Mouse (Mus musculus) megakaryocyte, embryonic 14.5 days (primary cell): ENCODE data around the gene Ppp1r9a. TPM values are rescaled to one million over a fixed set of nuclear protein-coding genes. Genes with fewer than 3 reads are reported as not detected.

Experiments used
- H3K27me3 ChIP-seq: replicated peaks from 2 replicates; pipeline ENCODE3; 2012; ENCODE audit warnings: inconsistent platforms
- H3K36me3 ChIP-seq: replicated peaks from 2 replicates; pipeline ENCODE3; 2012; ENCODE audit warnings: low read length, inconsistent platforms, mixed read lengths
- H3K4me1 ChIP-seq: 2 replicates; pipeline ENCODE4 v1.6.1; 2012; ENCODE audit warnings: inconsistent platforms
- H3K4me3 ChIP-seq: replicated peaks from 2 replicates; pipeline ENCODE3; 2012; ENCODE audit warnings: moderate library complexity, mild to moderate bottlenecking, inconsistent platforms
- H3K9me3 ChIP-seq: 2 replicates; pipeline ENCODE4 v1.6.1; 2012; ENCODE audit warnings: inconsistent platforms
- FLI1 ChIP-seq: IDR thresholded peaks from 2 replicates; pipeline ENCODE4 v1.6.1; 2012; ENCODE audit warnings: low read length, inconsistent platforms, mixed read lengths
- GATA1 ChIP-seq: IDR thresholded peaks from 3 replicates; pipeline ENCODE4 v1.6.1; 2012; ENCODE audit warnings: mixed read lengths, low read length, inconsistent platforms, borderline replicate concordance
- polyA plus RNA-seq: library from polyadenylated mRNA; stranded (reverse); fragments of >175 nt; gene quantifications from 2 replicates; pipeline ENCODE4 v1.2.3, GENCODE M21; 2012; ENCODE audit warnings: low replicate concordance; ENCODE audit not compliant: insufficient read depth

Gene Ppp1r9a
- polyA plus RNA-seq, 1 experiment, result 2.5 TPM

- no peak overlapping the region for H3K4me3 ChIP-seq
- H3K27me3 ChIP-seq, result peaks cover 1% of the 10 kb centered on the region
- H3K9me3 ChIP-seq, result no peaks in the 10 kb centered on the region
- H3K4me1 ChIP-seq, result peaks cover 42% of the 10 kb centered on the region
- H3K36me3 ChIP-seq, result no peaks in the 10 kb centered on the region
- TF ChIP-seq GATA1, result no peak
- TF ChIP-seq FLI1, result no peak
These were observed 47.0 kb downstream of the Ppp1r9a start for GRCm38 (mm10) chr6:4949701-4950100.

GRCm38 (mm10) chr6:4953028-4953719 is 50.5 kb downstream of the Ppp1r9a start:
- Histone ChIP-seq H3K27me3 (peaks cover 1% of the 10 kb centered on the region), H3K36me3 (no peaks in the 10 kb centered on the region), H3K4me3 (no peak overlapping the region), H3K4me1 (peaks cover 32% of the 10 kb centered on the region), H3K9me3 (no peaks in the 10 kb centered on the region)
- TF ChIP-seq GATA1, result no peak
- TF ChIP-seq FLI1, result no peak

GRCm38 (mm10) chr6:4956651-4957050 is 53.9 kb downstream of the Ppp1r9a start:
- Histone ChIP-seq H3K4me3 (no peak overlapping the region), H3K36me3 (no peaks in the 10 kb centered on the region), H3K9me3 (no peaks in the 10 kb centered on the region), H3K27me3 (peaks cover 1% of the 10 kb centered on the region), H3K4me1 (peaks cover 12% of the 10 kb centered on the region; the same call in 1 of the 2 replicates)
- TF ChIP-seq FLI1 (no peak), GATA1 (no peak)

- no peaks in the 10 kb centered on the region for H3K27me3 ChIP-seq
These were observed 59.5 kb downstream of the Ppp1r9a start for GRCm38 (mm10) chr6:4962197-4962596.

GRCm38 (mm10) chr6:4963049-4963448 is 60.3 kb downstream of the Ppp1r9a start:
- TF ChIP-seq FLI1 (no peak), GATA1 (no peak)
- no peaks in the 10 kb centered on the region for H3K27me3 ChIP-seq
- no peaks in the 10 kb centered on the region for H3K9me3 ChIP-seq
- H3K36me3 ChIP-seq, result no peaks in the 10 kb centered on the region
- no peaks in the 10 kb centered on the region for H3K4me1 ChIP-seq
- no peak overlapping the region for H3K4me3 ChIP-seq

More at GRCm38 (mm10) chr6:4962197-4962596, 59.5 kb downstream of the Ppp1r9a start:
- H3K4me3 ChIP-seq, result no peak overlapping the region
- no peaks in the 10 kb centered on the region for H3K9me3 ChIP-seq
- TF ChIP-seq GATA1, result no peak
- no peak for TF ChIP-seq FLI1
- no peaks in the 10 kb centered on the region for H3K36me3 ChIP-seq
- no peaks in the 10 kb centered on the region for H3K4me1 ChIP-seq

- no peaks in the 10 kb centered on the region for H3K27me3 ChIP-seq
- H3K4me3 ChIP-seq, result no peak overlapping the region
- no peaks in the 10 kb centered on the region for H3K9me3 ChIP-seq
- H3K36me3 ChIP-seq, result no peaks in the 10 kb centered on the region
- no peaks in the 10 kb centered on the region for H3K4me1 ChIP-seq
- TF ChIP-seq FLI1, result no peak
- no peak for TF ChIP-seq GATA1
These were observed 64.5 kb downstream of the Ppp1r9a start for GRCm38 (mm10) chr6:4967236-4967635.

- TF ChIP-seq GATA1 (no peak), FLI1 (no peak)
- no peak overlapping the region for H3K4me3 ChIP-seq
- no peaks in the 10 kb centered on the region for H3K36me3 ChIP-seq
- no peaks in the 10 kb centered on the region for H3K9me3 ChIP-seq
- no peaks in the 10 kb centered on the region for H3K4me1 ChIP-seq
- H3K27me3 ChIP-seq, result no peaks in the 10 kb centered on the region
These were observed 68.5 kb downstream of the Ppp1r9a start for GRCm38 (mm10) chr6:4971229-4971628.

GRCm38 (mm10) chr6:4972808-4973207 is 70.1 kb downstream of the Ppp1r9a start:
- no peaks in the 10 kb centered on the region for H3K4me1 ChIP-seq
- TF ChIP-seq FLI1 (no peak), GATA1 (no peak)
- H3K4me3 ChIP-seq, result no peak overlapping the region
- H3K27me3 ChIP-seq, result no peaks in the 10 kb centered on the region
- H3K36me3 ChIP-seq, result no peaks in the 10 kb centered on the region
- H3K9me3 ChIP-seq, result no peaks in the 10 kb centered on the region

- H3K36me3 ChIP-seq, result no peaks in the 10 kb centered on the region
- H3K27me3 ChIP-seq, result no peaks in the 10 kb centered on the region
- no peaks in the 10 kb centered on the region for H3K9me3 ChIP-seq
- no peak for TF ChIP-seq FLI1
- TF ChIP-seq GATA1, result no peak
- H3K4me3 ChIP-seq, result no peak overlapping the region
- no peaks in the 10 kb centered on the region for H3K4me1 ChIP-seq
These were observed 70.6 kb downstream of the Ppp1r9a start for GRCm38 (mm10) chr6:4973337-4973736.

GRCm38 (mm10) chr6:4977515-4977914 is 74.8 kb downstream of the Ppp1r9a start:
- Histone ChIP-seq H3K36me3 (no peaks in the 10 kb centered on the region), H3K27me3 (peaks cover 2% of the 10 kb centered on the region), H3K9me3 (no peaks in the 10 kb centered on the region), H3K4me3 (no peak overlapping the region), H3K4me1 (0 out of 2 replicates have a peak, but pooled peaks cover 5% of the 10 kb centered on the region)
- TF ChIP-seq GATA1 (no peak), FLI1 (no peak)
